In the genomic region with DNA sequence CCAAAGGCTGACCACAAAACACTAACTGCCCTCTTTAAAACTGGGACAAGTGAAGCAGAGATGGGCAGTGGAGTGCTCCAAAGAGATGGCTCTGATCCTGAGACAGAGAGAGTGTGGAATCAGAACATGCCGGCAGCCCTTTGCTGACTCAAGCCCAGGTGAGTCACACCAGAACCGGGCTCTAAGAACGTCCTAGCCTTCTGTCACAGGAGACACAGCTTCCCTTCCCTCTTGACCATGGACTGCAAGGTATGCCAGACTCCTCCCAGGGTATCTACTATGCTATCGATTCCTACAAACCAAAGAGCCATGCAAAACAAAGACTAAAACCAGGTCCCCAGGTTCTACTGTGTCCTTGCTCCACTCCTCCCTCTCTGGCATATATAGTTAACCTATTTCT, we compare ENCODE assay signal across 24 mouse cellular contexts.
A peak's percentile ranks its signal among the peaks of the same experiment; 100 is the strongest.
DNase-seq lines count a peak whose midpoint lies in the region; ATAC-seq and TF ChIP-seq lines count a peak whose summit lies in the region.
"Had no signal": no experiment of that assay in that cellular context is flagged by ENCODE, and none has a peak within 500 bp of the region (broad histone marks: within the 10 kb centered on the region; RNA-seq: fewer than 3 reads in every experiment).

No protein-coding gene starts in this region.

- no peak for TF ChIP-seq POLR2A in olfactory bulb, adult 2 months (IDR thresholded peaks at IDR 0.05; ENCODE audit: insufficient read depth, low read depth, low read length)

- no peak for DNase-seq in cerebellum, postnatal 36 days
- DNase-seq in 3T3-L1 (ENCODE audit: low read depth, low spot score): peak; percentile 60
- peak; percentile 59 for DNase-seq in brain, adult 2 months (ENCODE audit: low read depth, low spot score)
- no peak for DNase-seq in layer of hippocampus, adult 9-10 months (ENCODE audit: low spot score)
- no peak for DNase-seq in ovary, postnatal 14 days (ENCODE audit: low spot score)
- DNase-seq: adrenal gland, adult 8-10 months; adrenal gland, postnatal 25 days; B cell, adult 2 months; cerebellum, adult 11 months; cerebellum, adult 9-11 months; cerebellum, postnatal 25 days; embryo, embryonic 11 days; gastrocnemius, postnatal 25 days had no signal

- WGBS in olfactory bulb, adult 2 months: 51% methylated on average over 4 of the region's 4 CpGs

- ATAC-seq in cerebellum, adult (ENCODE audit: insufficient number of reproducible peaks, low FRiP score, low TSS enrichment): 0 out of 2 replicates have a peak, but pooled peaks have one; percentile 31
- ATAC-seq: activated CD4-positive, CD25-positive, alpha-beta regulatory T cell, adult 4 months; forebrain, embryonic 16.5 days; hindbrain, embryonic 16.5 days; intestine, embryonic 15.5 days had no signal

- no peak overlapping the region for H3K4me3 ChIP-seq in olfactory bulb, adult 2 months (ENCODE audit: insufficient read depth, low read depth, low read length)
- H3K4me3 ChIP-seq: embryonic facial prominence, embryonic 10.5 days; embryonic facial prominence, embryonic 13.5 days; erythroblast, embryonic 14.5 days; forebrain, embryonic 12.5 days; hindbrain, embryonic 13.5 days; intestine, embryonic 15.5 days had no signal

- peak overlapping the region; percentile 37; the same call in 1 of the 2 replicates for H3K27ac ChIP-seq in olfactory bulb, adult 2 months (ENCODE audit: insufficient read depth, low read depth, low read length)
- H3K27ac ChIP-seq: embryonic facial prominence, embryonic 10.5 days; embryonic facial prominence, embryonic 13.5 days; forebrain, embryonic 12.5 days; hindbrain, embryonic 13.5 days; intestine, embryonic 15.5 days had no signal

- peaks cover 15% of the 10 kb centered on the region for H3K4me1 ChIP-seq in olfactory bulb, adult 2 months (ENCODE audit: control insufficient read depth, insufficient read depth, low read length)
- H3K4me1 ChIP-seq: embryonic facial prominence, embryonic 10.5 days; embryonic facial prominence, embryonic 13.5 days; forebrain, embryonic 12.5 days; hindbrain, embryonic 13.5 days; intestine, embryonic 15.5 days had no signal

- TF ChIP-seq CTCF in olfactory bulb, adult 2 months (IDR thresholded peaks at IDR 0.05; ENCODE audit: insufficient read depth, low read depth, low read length): no peak

Comparison
In these comparisons a context has a peak if more than half of its experiments do, and no peak if none do; other contexts are left out.
1. DNase-seq: peak in 3T3-L1 (single experiment) and brain, adult 2 months (single experiment); none in cerebellum, postnatal 36 days (0 of 2), layer of hippocampus, adult 9-10 months (single experiment) and ovary, postnatal 14 days (single experiment).